Mouse (Mus musculus) gonadal fat pad, adult 2 months (tissue): Measurements from ENCODE around the gene Borcs7. TPM values are rescaled to one million over a fixed set of nuclear protein-coding genes. Genes with fewer than 3 reads are reported as not detected.

ENCODE experiments used
- DNase-seq: peaks from one replicate; pipeline ENCODE4 v3.0.0-alpha.2; 2012; ENCODE audit warnings: low read depth
- polyA plus RNA-seq: library from polyadenylated mRNA; depleted of rRNA; stranded (reverse); fragments of >200 nt; gene quantifications from 2 replicates; pipeline ENCODE4 v1.2.3, GENCODE M21; 2012; rRNA removed

Gene Borcs7
- polyA plus RNA-seq: 10.4 and 10.7 TPM in 2 replicates

- DNase-seq: no peak
Observed at GRCm38 (mm10) chr19:46689460-46690372, at the start of gene Borcs7. Borcs7 (plus strand) TSS chr19:46689906.

GRCm38 (mm10) chr19:46640780-46641179 is 48.9 kb upstream of the Borcs7 start:
- no peak for DNase-seq

DNA sequence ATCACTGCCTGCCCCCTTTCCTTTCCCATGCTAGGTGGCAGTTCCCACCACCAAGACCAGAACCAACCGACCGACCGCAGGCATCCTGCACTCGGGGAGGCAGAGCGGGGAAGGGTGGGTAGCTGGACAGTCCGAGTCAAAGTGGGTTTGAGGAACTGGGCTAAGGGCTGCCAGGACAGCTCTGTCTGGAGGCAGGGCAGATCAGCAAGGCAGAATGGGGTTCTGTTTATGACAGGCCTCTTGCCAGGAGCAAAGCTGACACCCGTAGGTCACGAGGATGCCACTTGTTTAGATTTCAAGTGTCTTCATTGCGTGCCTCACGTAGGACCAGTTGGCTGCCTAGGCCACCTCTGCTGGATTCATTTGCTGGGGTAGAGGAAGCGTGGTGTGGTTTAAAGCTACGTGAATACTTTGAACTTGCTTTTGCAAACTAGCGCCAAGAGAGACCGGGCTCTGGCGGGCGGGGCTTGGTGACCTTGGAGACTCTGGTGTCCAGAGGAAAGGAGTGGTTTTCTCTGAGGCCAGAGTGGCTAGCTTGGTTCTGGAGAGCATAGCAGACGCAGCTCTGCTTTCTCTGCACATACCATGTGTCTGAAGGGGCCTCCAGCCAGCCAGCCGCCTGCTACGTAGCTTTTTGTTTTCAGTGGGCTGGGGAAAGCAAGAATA is 48.2 kb upstream of the Borcs7 start:
- no peak for DNase-seq

- DNase-seq: no peak
Observed at GRCm38 (mm10) chr19:46642136-46642753, 47.5 kb upstream of the Borcs7 start.

- no peak for DNase-seq
Observed at GRCm38 (mm10) chr19:46643236-46643635, 46.5 kb upstream of the Borcs7 start.

DNA sequence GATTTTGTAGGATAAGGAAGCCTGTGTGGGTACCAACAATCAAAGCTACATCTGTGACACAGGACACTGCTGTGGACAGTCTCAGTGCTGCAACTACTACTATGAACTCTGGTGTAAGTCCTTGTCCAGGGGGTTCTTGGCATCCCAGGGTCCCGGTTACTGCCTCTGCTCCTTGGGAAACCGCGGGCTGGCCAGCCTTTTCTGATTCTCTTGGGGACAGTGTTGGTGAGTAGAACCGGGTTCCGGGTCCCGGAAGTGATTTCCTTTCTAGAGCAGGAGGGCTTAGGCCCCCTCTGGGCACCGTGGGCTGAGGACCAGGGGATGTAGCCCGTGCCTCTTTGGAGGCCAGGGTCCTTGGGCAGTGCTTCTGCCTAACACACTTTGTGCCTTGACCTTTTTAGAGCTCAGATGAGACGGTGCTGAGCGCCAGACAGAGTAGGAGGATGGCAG is 45.3 kb upstream of the Borcs7 start:
- no peak for DNase-seq

GRCm38 (mm10) chr19:46644793-46645602 is 44.7 kb upstream of the Borcs7 start:
- no peak for DNase-seq

GRCm38 (mm10) chr19:46646041-46646481 is 43.6 kb upstream of the Borcs7 start:
- DNase-seq: no peak

GRCm38 (mm10) chr19:46647254-46647653 is 42.5 kb upstream of the Borcs7 start:
- no peak for DNase-seq

GRCm38 (mm10) chr19:46647850-46648249 is 41.9 kb upstream of the Borcs7 start:
- DNase-seq: no peak

GRCm38 (mm10) chr19:46648565-46648964 is 41.1 kb upstream of the Borcs7 start:
- DNase-seq: no peak

DNA sequence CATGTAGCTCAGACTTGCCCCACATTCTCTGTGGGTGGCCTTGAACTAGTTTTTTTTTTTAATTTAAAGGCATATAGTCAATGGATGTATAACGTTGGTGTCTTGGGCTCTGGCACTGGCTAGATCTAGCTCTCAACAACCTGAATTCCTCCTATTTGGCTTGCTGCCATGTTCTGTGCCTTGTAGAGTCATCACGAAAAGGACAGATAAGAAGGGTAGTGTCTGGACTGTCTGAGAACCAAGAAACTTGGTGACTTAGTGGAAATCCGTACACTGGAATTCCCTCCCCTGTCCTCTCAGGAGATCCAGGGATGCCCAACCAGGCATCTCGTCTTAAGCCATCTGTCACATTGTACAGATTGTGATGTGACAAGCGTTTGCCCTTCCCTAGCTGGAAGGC is 36.5 kb upstream of the Borcs7 start:
- DNase-seq: no peak

- DNase-seq: no peak
Observed at GRCm38 (mm10) chr19:46653616-46654235, 36.0 kb upstream of the Borcs7 start.

DNA sequence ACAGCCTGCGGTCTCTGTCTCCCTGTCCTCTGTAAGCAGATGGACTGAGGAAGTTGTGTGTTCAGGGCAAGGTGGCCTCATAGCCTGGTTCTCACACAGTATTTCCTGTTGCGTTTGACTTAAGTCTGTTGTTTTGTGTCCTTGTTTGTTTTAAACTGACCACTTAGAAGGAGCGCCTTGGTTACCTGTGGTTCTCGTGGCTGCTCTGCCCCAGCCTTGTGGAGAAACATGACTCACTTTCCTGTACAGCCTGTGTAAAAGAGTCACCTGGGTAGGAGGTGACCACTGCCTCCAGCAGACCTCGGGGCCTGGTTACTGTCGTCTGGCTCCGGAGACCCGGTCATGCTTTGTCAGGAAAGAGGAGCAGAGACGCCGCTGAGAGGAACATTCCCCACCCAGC is 34.1 kb upstream of the Borcs7 start:
- no peak for DNase-seq

- DNase-seq: no peak
Observed at GRCm38 (mm10) chr19:46656151-46656840, 33.4 kb upstream of the Borcs7 start.

- DNase-seq: no peak
Observed at GRCm38 (mm10) chr19:46657339-46658020, 32.2 kb upstream of the Borcs7 start.

- no peak for DNase-seq
Observed at GRCm38 (mm10) chr19:46658348-46658747, 31.4 kb upstream of the Borcs7 start.

- no peak for DNase-seq
Observed at GRCm38 (mm10) chr19:46658851-46659250, 30.9 kb upstream of the Borcs7 start.

DNA sequence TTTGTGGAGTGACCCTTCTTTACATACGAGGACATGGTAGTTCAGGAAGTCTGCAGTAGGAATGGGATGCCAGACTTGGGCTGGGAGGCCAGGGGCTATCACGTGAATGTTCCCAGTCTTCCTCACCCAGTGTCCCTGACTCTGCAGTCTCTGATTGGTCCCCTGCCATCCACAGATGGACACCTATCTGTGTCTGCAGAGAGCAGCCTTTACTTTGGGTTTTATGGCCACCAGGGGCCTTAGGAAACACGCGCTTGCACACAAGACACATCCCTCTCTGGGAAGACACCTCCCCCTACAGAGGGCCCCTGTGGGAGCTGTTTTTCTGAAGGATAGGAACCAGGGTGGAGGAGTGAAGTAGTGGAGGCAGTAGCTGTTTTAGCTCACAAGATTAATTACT is 28.2 kb upstream of the Borcs7 start:
- no peak for DNase-seq

- no peak for DNase-seq
Observed at GRCm38 (mm10) chr19:46662214-46662613, 27.5 kb upstream of the Borcs7 start.
